Mouse (Mus musculus) midbrain, embryonic 11.5 days (tissue): Measurements from ENCODE around the gene Cbr1. TPM values are rescaled to one million over a fixed set of nuclear protein-coding genes. Genes with fewer than 3 reads are reported as not detected.

Source experiments
- ATAC-seq: fragments of 200-750 bp; cut with Nextera tagmentation; 2 replicates; pipeline ENCODE4 v1.8.0; 2017; ENCODE audit warnings: moderate TSS enrichment, moderate library complexity; ENCODE audit not compliant: low FRiP score
- DNase-seq: peaks from one replicate; pipeline ENCODE4 v3.0.0; 2015; ENCODE audit warnings: low spot score; ENCODE audit errors: missing footprints
- H3K27ac ChIP-seq: fragments of 300-500 bp; sonication (generic); 2 replicates; pipeline ENCODE4 v1.5.1; 2014; ENCODE audit warnings: low read depth, low read length
- H3K27me3 ChIP-seq: fragments of 300-500 bp; sonication (generic); 2 replicates; pipeline ENCODE4 v1.6.1; 2014; ENCODE audit warnings: mild to moderate bottlenecking, low read length, moderate library complexity, mixed read lengths; ENCODE audit not compliant: control insufficient read depth, insufficient read depth
- H3K36me3 ChIP-seq: fragments of 300-500 bp; sonication (generic); 2 replicates; pipeline ENCODE4 v1.6.1; 2014; ENCODE audit warnings: mild to moderate bottlenecking, low read length, moderate library complexity, mixed read lengths; ENCODE audit not compliant: control insufficient read depth, insufficient read depth
- H3K4me1 ChIP-seq: fragments of 300-500 bp; sonication (generic); 2 replicates; pipeline ENCODE4 v1.6.1; 2014; ENCODE audit warnings: low read length; ENCODE audit not compliant: control insufficient read depth, insufficient read depth
- H3K4me2 ChIP-seq: fragments of 300-500 bp; sonication (generic); 2 replicates; pipeline ENCODE4 v1.6.1; 2014; ENCODE audit warnings: mild to moderate bottlenecking, moderate library complexity
- H3K4me3 ChIP-seq: fragments of 300-500 bp; sonication (generic); 2 replicates; pipeline ENCODE4 v1.5.1; 2014; ENCODE audit warnings: low read depth, low read length
- H3K9ac ChIP-seq: fragments of 300-500 bp; sonication (generic); 2 replicates; pipeline ENCODE4 v1.6.1; 2014; ENCODE audit warnings: low read length
- H3K9me3 ChIP-seq: fragments of 300-500 bp; sonication (generic); 2 replicates; pipeline ENCODE4 v1.6.1; 2016; ENCODE audit warnings: low read length; ENCODE audit not compliant: control insufficient read depth
- WGBS: fragments of 180-500 bp; shearing (Covaris S2); extraction: QIAGEN DNeasy Blood & Tissue Kit; methylation state at CpG from one replicate; pipeline ENCODE4 v1.1.7; 2014; 5-methylcytosine and 5-hydroxymethylcytosine counted together
- polyA plus RNA-seq: library from polyadenylated mRNA; unstranded; fragments of >200 nt; fragmentation: Nextera tagmentation; extraction: Ambion mirVana; gene quantifications from 2 replicates; pipeline ENCODE4 v1.2.1, GENCODE M21; 2014

Gene Cbr1
- polyA plus RNA-seq, 1 experiment from 2014 or later = 99.2 TPM

DNA sequence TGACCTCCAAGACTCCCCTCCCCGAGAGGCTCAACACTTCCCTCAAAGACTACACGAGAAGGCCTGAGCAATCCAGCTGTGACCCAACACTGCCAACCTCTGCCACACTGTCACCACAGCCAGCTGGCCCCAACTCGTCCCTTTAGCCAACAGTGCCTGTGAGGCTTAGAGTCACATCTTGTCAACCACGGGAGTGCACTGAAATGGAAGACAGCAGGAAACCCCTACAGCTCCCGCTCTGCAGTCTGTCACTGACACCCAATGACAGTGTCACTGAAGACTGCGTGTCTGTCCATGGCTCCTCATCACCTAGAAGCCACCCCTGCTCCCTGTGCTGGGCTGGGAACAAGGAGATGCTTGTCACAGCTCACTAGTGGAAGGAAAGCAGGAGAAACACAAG is 24.5 kb upstream of the Cbr1 start:
- H3K36me3 ChIP-seq = no peaks in the 10 kb centered on the region
- H3K9me3 ChIP-seq = no peaks in the 10 kb centered on the region
- 61% methylated on average over 6 of the region's 6 CpGs for WGBS
- no peak overlapping the region for H3K4me3 ChIP-seq
- DNase-seq (no peak), ATAC-seq (no peak)
- no peak overlapping the region for H3K4me2 ChIP-seq
- H3K4me1 ChIP-seq = no peaks in the 10 kb centered on the region
- H3K9ac ChIP-seq = no peak overlapping the region
- no peaks in the 10 kb centered on the region for H3K27me3 ChIP-seq
- no peak overlapping the region for H3K27ac ChIP-seq

DNA sequence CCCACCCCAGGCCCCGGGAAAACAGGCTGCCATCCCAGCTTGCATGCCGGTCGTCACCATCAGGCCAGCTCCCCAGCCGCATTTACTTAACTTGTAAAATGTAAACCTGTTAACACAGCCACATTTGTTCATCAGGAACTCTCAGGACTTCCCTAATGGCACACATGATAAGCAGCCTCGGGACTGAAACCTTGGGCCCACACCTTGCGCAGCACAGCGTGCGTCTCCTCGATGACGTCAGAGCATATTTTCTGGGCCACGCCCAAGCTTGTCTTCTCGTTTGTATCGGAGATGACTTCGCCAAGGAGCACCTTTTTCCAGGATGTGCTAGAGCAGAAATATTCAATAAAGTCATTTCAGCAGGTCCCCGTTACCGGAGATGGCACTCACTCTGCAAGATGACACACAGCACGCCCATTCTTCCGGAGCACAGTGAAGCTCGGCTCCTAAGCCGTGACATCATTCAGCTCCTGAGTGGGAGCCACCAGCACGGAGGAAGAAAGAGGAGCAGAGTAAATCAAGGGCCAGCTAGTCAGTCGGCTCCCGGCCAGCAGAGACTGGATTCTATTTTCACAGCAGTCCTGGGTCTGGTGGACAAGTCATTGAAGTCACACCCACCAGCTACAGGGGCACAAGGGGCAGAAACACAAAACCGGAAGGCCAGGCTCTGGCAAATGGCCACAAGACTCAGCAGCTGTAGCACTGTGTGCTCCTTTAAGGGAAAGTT is 20.5 kb upstream of the Cbr1 start:
- Histone ChIP-seq H3K4me2 (no peak overlapping the region), H3K27me3 (no peaks in the 10 kb centered on the region), H3K4me3 (no peak overlapping the region), H3K36me3 (no peaks in the 10 kb centered on the region), H3K4me1 (no peaks in the 10 kb centered on the region), H3K9ac (no peak overlapping the region), H3K9me3 (no peaks in the 10 kb centered on the region), H3K27ac (no peak overlapping the region)
- ATAC-seq = no peak
- no peak for DNase-seq
- WGBS = 93% methylated on average over 24 of the region's 24 CpGs

DNA sequence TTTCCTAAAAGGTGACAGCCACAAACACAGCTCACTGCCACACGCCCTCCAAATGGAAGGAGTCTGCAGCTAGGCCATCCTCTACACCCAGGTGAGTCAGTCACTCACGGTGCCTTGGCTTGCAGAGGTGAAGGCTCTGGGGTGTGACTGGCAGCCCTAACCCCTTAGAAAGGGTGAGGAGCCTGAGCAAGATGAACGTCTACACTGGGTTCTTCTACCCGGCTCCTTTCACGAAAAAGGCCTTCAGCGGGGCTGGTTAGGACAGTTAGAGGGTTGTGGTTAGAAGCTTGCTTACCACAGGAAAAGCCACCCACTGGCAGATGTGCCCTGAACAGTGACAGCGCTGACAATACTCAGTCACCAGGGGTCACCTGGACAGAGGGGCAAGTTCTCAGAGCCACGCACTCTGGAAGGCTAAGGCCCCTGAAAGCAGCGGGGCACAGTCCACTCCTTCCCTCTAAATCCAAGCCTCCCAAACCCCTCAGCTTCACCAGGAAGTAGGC is 19.9 kb upstream of the Cbr1 start:
- 84% methylated on average over 9 of the region's 9 CpGs for WGBS
- DNase-seq (no peak), ATAC-seq (no peak)
- Histone ChIP-seq H3K4me1 (no peaks in the 10 kb centered on the region), H3K27me3 (no peaks in the 10 kb centered on the region), H3K9me3 (no peaks in the 10 kb centered on the region), H3K27ac (no peak overlapping the region), H3K4me3 (no peak overlapping the region), H3K9ac (no peak overlapping the region), H3K4me2 (no peak overlapping the region), H3K36me3 (no peaks in the 10 kb centered on the region)

DNA sequence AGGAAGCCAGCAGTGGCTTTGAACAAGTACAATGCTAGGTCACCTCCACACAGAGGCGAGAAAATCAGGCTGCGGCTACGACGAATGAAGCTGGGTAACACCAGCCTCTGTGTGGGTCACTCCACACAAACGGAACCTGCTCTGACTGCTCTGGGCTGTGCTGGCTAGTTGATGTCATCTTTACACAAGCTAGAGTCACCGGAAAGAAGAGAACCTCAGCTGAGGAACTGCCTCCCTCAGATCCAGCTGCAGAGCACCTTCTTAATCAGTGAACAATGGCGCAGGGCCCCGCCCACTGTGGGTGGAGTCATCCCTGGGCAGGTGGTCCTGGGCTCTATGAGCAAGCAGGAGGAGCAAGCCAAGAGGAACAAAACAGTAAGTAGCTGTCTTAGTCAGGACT is 19.3 kb upstream of the Cbr1 start:
- ATAC-seq (no peak), DNase-seq (no peak)
- H3K9me3 ChIP-seq = no peaks in the 10 kb centered on the region
- H3K4me1 ChIP-seq = no peaks in the 10 kb centered on the region
- H3K27me3 ChIP-seq = no peaks in the 10 kb centered on the region
- H3K4me3 ChIP-seq = no peak overlapping the region
- no peaks in the 10 kb centered on the region for H3K36me3 ChIP-seq
- no peak overlapping the region for H3K4me2 ChIP-seq
- WGBS = 58% methylated on average over 8 of the region's 8 CpGs
- no peak overlapping the region for H3K9ac ChIP-seq
- no peak overlapping the region for H3K27ac ChIP-seq

DNA sequence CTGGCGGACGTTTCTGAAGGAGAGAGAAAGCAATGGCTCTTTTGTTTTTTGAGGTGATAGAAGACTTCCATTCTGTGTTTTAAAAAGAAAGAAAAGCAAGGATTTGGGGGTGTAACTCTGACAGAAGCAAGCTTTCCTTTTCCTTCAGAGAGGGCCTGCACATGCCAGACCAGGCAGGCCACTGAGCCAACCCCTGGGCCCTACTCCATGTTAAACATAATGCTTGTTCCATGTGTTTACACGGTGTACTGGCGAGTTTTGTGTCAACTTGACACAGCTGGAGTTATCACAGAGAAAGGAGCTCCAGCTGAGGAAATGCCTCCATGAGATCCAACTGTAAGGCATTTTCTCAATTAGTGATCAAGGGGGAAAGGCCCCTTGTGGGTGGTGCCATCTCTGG is 17.4 kb upstream of the Cbr1 start:
- H3K27me3 ChIP-seq = no peaks in the 10 kb centered on the region
- ATAC-seq (no peak), DNase-seq (no peak)
- H3K9me3 ChIP-seq = no peaks in the 10 kb centered on the region
- no peak overlapping the region for H3K4me3 ChIP-seq
- no peak overlapping the region for H3K9ac ChIP-seq
- no peaks in the 10 kb centered on the region; the same call in 1 of the 2 replicates for H3K36me3 ChIP-seq
- no peaks in the 10 kb centered on the region for H3K4me1 ChIP-seq
- H3K27ac ChIP-seq = no peak overlapping the region
- 71% methylated on average over 4 of the region's 4 CpGs for WGBS
- H3K4me2 ChIP-seq = no peak overlapping the region

DNA sequence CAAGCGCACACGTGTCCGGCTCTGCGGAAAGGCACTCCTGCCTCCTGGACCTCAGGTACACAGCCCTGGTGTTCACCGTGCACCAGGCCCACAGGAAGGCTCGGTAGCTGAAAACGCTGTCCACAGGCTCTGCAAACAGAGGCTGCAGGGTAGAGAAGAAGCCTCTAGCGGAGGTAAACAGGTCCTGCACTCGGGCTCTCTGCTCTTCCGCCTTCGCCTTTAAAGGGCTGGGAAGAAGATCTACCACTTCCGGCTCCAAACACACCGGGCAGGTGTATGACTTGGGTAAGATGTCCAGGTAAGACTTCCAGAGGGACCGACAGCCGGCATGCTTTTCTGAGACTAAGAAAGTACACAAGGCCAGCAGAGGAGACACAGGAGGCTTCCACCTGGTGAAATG is 14.7 kb upstream of the Cbr1 start:
- Histone ChIP-seq H3K36me3 (no peaks in the 10 kb centered on the region; the same call in 1 of the 2 replicates), H3K27me3 (no peaks in the 10 kb centered on the region), H3K4me1 (no peaks in the 10 kb centered on the region), H3K4me3 (no peak overlapping the region), H3K4me2 (no peak overlapping the region), H3K9ac (no peak overlapping the region), H3K27ac (no peak overlapping the region), H3K9me3 (no peaks in the 10 kb centered on the region)
- ATAC-seq = no peak
- no peak for DNase-seq
- 95% methylated on average over 15 of the region's 15 CpGs for whole genome bisulfite sequencing

DNA sequence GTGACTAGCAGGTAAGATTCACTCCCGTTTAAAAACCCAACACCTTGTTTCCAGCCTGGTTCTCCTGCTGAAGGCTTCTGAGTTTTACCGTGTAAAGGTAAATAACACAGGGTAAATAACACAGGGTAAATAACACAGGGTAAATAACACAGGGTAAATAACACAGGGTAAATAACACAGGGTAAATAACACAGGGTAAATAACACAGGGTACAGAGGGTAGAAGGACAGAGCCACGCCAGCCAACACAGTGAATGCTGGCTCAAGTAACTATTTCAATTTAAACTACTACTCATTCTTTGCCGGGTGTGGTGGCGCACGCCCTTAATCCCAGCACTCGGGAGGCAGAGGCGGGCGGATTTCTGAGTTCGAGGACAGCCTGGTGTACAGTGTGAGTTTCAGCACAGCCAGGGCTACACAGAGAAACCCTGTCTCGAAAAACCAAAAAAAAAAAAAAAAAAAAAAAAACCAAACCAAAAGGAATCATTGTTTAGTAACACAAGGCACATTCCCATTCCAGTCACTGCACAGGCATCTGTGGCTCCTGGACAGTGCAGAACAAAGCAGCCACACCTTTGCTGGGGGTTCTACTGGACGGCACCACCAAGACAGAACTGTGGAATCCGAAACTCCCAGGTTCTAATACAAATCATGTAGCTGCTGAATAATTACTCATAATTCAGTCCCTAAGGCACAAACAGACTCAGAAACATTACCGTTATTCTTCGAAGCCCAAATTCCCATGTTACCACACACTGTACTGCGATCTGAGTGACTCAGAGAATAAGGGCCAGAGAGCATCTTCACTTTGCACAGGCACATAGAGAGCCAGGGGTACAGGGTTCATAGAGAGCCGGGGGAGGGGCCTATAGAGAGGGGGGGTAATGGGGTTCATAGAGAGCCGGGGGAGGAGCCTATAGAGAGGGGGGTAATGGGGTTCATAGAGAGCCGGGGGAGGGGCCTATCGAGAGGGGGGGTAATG is 13.9 kb upstream of the Cbr1 start:
- DNase-seq (no peak), ATAC-seq (no peak)
- Histone ChIP-seq H3K27me3 (no peaks in the 10 kb centered on the region), H3K27ac (no peak overlapping the region), H3K4me1 (no peaks in the 10 kb centered on the region), H3K36me3 (no peaks in the 10 kb centered on the region; the same call in 1 of the 2 replicates), H3K4me3 (no peak overlapping the region), H3K9me3 (no peaks in the 10 kb centered on the region), H3K9ac (no peak overlapping the region), H3K4me2 (no peak overlapping the region)
- WGBS = 93% methylated on average over 20 of the region's 20 CpGs

DNA sequence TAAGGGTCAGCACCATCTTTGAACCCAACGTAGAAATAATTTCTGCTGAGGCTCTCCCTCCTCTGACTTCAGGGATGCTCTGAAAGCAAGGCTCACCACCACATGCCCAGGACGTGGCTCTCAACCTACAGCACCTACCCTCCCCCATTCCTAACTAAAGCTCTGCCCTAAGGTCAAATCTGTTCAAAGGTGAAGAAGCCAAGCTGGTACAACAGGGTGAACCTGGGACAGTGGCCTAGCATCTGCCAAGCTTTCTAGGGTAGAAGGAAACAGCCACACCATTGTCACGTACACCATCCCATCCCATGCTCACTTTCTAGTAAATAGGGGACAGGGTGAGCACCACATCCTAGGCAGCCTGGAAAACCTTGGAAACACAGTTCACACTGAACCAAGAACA is 12.9 kb upstream of the Cbr1 start:
- Histone ChIP-seq H3K27me3 (no peaks in the 10 kb centered on the region), H3K4me1 (no peaks in the 10 kb centered on the region), H3K9ac (no peak overlapping the region), H3K4me3 (no peak overlapping the region), H3K36me3 (no peaks in the 10 kb centered on the region; the same call in 1 of the 2 replicates), H3K27ac (no peak overlapping the region), H3K4me2 (no peak overlapping the region), H3K9me3 (no peaks in the 10 kb centered on the region)
- WGBS = 98% methylated on average over 3 of the region's 3 CpGs
- DNase-seq (no peak), ATAC-seq (no peak)

DNA sequence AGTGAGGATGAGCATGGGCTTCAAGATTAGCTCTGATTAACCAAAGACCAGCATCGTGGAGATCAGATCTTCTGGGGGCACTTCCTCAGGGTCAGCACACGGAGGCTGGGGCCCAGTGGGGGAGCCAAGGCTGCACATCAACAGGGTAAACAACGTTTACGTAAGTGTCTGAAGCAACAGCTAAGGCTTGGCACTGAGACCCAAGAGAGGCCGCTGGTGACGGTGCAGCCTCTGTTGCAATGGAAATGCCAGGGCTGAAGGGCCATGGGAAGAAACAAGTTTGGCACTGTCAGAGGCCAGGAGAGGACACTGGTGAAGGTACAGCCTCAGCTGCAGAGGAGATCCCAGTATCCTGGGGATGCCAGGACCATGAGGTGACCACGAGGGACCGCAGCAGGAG is 12.2 kb upstream of the Cbr1 start:
- Histone ChIP-seq H3K9me3 (no peaks in the 10 kb centered on the region), H3K4me2 (no peak overlapping the region), H3K4me1 (no peaks in the 10 kb centered on the region), H3K36me3 (no peaks in the 10 kb centered on the region; the same call in 1 of the 2 replicates), H3K27ac (no peak overlapping the region), H3K27me3 (no peaks in the 10 kb centered on the region), H3K4me3 (no peak overlapping the region), H3K9ac (no peak overlapping the region)
- ATAC-seq (no peak), DNase-seq (no peak)
- 92% methylated on average over 8 of the region's 8 CpGs for WGBS
